Mouse (Mus musculus): ENCODE data around the gene Zfp11. TPM values are rescaled to one million over a fixed set of nuclear protein-coding genes. Genes with fewer than 3 reads are reported as not detected.
A peak's percentile ranks its signal among the peaks of the same experiment; 100 is the strongest.
"Not testable (repeated sequence)": the region's sequence is repeated elsewhere in the genome, so short reads cannot be mapped to it uniquely, and the experiment has no call there.

Zfp11 gene
- total RNA-seq, 1 experiment, result 1.6 TPM

DNA sequence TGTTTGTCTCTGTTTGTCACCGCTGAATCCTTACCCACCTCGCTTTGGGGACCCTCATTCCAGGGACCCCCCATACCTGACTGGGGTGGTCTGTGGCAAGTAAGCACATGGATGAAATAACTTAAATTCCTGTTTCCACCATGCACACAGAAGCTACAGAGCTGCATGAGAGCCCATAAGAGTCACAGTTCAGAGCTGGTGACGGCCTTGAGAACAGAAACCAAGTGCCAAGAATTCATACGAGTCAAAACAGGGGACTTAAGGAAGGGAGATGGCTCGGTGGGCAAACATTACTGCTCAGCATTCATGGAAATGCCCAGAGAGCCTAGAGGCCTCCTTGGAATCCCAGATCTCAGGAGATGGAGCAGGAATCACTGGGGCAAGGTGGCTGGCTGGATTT, 5.8 kb downstream of the Zfp11 start:
- Histone ChIP-seq H3K27ac (ENCODE audit: insufficient read depth, low read depth, low read length, poor library complexity, severe bottlenecking) (no peak overlapping the region), H3K4me1 (ENCODE audit: control insufficient read depth in 2 of 2, insufficient read depth in 2 of 2, low read length in 2 of 2, poor library complexity in 1 of 2) (peaks cover 0 to 3% of the 10 kb centered on the region in 2 experiments; a peak in 1 of 4 replicates), H3K4me3 (ENCODE audit: insufficient read depth in 1 of 2, low read depth in 1 of 2, low read length in 2 of 2, poor library complexity in 1 of 2, severe bottlenecking in 1 of 2) (no peak overlapping the region), H3K9me3 (ENCODE audit: control insufficient read depth, insufficient read depth, low read depth, low read length) (no peaks in the 10 kb centered on the region), H3K9ac (ENCODE audit: insufficient read depth, low read depth, low read length, poor library complexity, severe bottlenecking) (no peak overlapping the region), H3K36me3 (ENCODE audit: control insufficient read depth, insufficient read depth, low read length, poor library complexity, severe bottlenecking) (peaks cover 11% of the 10 kb centered on the region)
- TF ChIP-seq CHD2 (IDR thresholded peaks at IDR 0.05; ENCODE audit: low read depth, low read length) (no peak), ZNF384 (IDR thresholded peaks at IDR 0.05; ENCODE audit: low read depth, low read length) (no peak), ZC3H11A (IDR thresholded peaks at IDR 0.05; ENCODE audit: borderline replicate concordance, low read depth, low read length) (no peak), MAFK (IDR thresholded peaks at IDR 0.05; ENCODE audit: insufficient read depth, low read depth, low read length) (no peak), HCFC1 (IDR thresholded peaks at IDR 0.05; ENCODE audit: borderline replicate concordance, insufficient read depth, low read length) (no peak)
- in situ Hi-C loops (cut with MboI; ENCODE audit: low sequenced_read_pairs in 2 of 2, unreplicated experiment in 2 of 2), result no loop called here
- no peak for DNase-seq (ENCODE audit: low read depth, low spot score)

DNA sequence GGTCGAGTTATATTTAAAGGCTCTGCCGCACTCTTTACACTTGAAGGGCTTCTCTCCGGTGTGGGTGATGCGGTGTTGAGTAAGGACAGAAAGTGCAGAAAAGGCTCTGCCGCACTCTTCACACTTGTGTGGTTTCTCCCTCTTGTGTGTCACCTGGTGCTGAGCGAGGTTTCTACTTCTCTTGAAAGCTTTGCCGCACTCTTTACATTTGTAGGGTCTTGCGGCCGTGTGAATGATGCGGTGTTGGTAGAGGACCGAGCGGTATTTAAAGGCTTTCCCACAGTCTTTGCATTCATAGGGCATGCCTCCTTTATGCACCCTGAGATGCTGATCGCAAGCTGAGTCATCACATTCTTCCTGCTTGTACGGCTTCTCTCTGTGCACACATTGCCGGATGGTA, 12.0 kb downstream of the Zfp11 start:
- H3K27ac ChIP-seq (ENCODE audit: insufficient read depth, low read depth, low read length, poor library complexity, severe bottlenecking), result no peak overlapping the region
- H3K4me1 ChIP-seq (ENCODE audit: control insufficient read depth in 2 of 2, insufficient read depth in 2 of 2, low read length in 2 of 2, poor library complexity in 1 of 2), result no peaks in the 10 kb centered on the region
- H3K9me3 ChIP-seq (ENCODE audit: control insufficient read depth, insufficient read depth, low read depth, low read length), result peaks cover 12% of the 10 kb centered on the region; the same call in 1 of the 2 replicates
- TF ChIP-seq MAFK (IDR thresholded peaks at IDR 0.05; ENCODE audit: insufficient read depth, low read depth, low read length) (0 out of 2 replicates have a peak, but pooled peaks have one; percentile 22), ZC3H11A (IDR thresholded peaks at IDR 0.05; ENCODE audit: borderline replicate concordance, low read depth, low read length) (no peak)
- no peak overlapping the region for H3K9ac ChIP-seq (ENCODE audit: insufficient read depth, low read depth, low read length, poor library complexity, severe bottlenecking)
- H3K36me3 ChIP-seq (ENCODE audit: control insufficient read depth, insufficient read depth, low read length, poor library complexity, severe bottlenecking), result peaks cover 35% of the 10 kb centered on the region
- in situ Hi-C loops (cut with MboI; ENCODE audit: low sequenced_read_pairs in 2 of 2, unreplicated experiment in 2 of 2), result no loop called here
- no peak overlapping the region for H3K4me3 ChIP-seq (ENCODE audit: insufficient read depth in 1 of 2, low read depth in 1 of 2, low read length in 2 of 2, poor library complexity in 1 of 2, severe bottlenecking in 1 of 2)
- no peak for DNase-seq (ENCODE audit: low read depth, low spot score)

DNA sequence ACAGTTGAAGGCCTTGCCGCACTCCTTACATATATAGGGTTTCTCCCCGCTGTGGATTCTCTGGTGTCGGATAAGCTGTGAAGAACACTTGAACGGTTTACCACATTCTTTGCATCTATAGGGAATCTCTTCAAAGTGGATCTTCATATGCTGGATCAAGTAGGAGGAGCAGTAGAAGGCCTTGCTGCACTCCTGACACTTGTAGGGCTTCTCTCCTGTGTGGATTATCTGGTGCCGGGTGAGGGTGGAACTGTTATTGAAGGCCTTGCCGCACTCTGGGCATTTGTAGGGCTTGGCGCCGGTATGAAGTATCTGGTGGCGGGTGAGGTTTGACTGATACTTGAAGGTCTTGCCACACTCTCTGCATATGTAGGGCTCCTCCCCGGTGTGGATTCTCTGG, 12.9 kb downstream of the Zfp11 start:
- Histone ChIP-seq H3K4me1 (ENCODE audit: control insufficient read depth in 2 of 2, insufficient read depth in 2 of 2, low read length in 2 of 2, poor library complexity in 1 of 2) (no peaks in the 10 kb centered on the region), H3K27ac (ENCODE audit: insufficient read depth, low read depth, low read length, poor library complexity, severe bottlenecking) (no peak overlapping the region), H3K9ac (ENCODE audit: insufficient read depth, low read depth, low read length, poor library complexity, severe bottlenecking) (no peak overlapping the region), H3K4me3 (ENCODE audit: insufficient read depth in 1 of 2, low read depth in 1 of 2, low read length in 2 of 2, poor library complexity in 1 of 2, severe bottlenecking in 1 of 2) (no peak overlapping the region), H3K36me3 (ENCODE audit: control insufficient read depth, insufficient read depth, low read length, poor library complexity, severe bottlenecking) (peaks cover 35% of the 10 kb centered on the region), H3K9me3 (ENCODE audit: control insufficient read depth, insufficient read depth, low read depth, low read length) (peaks cover 12% of the 10 kb centered on the region; the same call in 1 of the 2 replicates)
- TF ChIP-seq ZNF384 (IDR thresholded peaks at IDR 0.05; ENCODE audit: low read depth, low read length) (no peak), MAFK (IDR thresholded peaks at IDR 0.05; ENCODE audit: insufficient read depth, low read depth, low read length) (no peak), ZC3H11A (IDR thresholded peaks at IDR 0.05; ENCODE audit: borderline replicate concordance, low read depth, low read length) (no peak), HCFC1 (IDR thresholded peaks at IDR 0.05; ENCODE audit: borderline replicate concordance, insufficient read depth, low read length) (no peak), CHD2 (IDR thresholded peaks at IDR 0.05; ENCODE audit: low read depth, low read length) (no peak)
- in situ Hi-C loops (cut with MboI; ENCODE audit: low sequenced_read_pairs in 2 of 2, unreplicated experiment in 2 of 2), result no loop called here
- DNase-seq (ENCODE audit: low read depth, low spot score), result no peak

DNA sequence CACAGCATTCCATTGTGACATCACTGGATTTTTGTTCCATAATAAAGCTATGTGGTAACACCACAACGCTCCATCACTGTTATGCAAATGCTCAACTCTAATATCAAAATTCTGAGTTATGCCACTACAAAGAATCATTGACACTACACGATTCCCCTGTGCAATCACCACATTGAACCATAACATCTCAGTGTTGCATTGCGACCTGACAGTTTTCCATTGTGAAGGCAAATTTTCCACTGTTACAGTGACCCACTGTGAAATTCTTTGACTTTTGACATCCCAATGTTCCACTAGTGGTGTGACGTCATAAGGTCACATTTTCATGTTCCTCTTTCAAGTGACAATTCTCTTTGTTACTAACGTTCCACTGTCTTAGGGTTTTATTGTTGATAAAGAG, 19.0 kb downstream of the Zfp11 start:
- no peaks in the 10 kb centered on the region; the same call in 1 of the 2 replicates for H3K36me3 ChIP-seq (ENCODE audit: control insufficient read depth, insufficient read depth, low read length, poor library complexity, severe bottlenecking)
- H3K4me1 ChIP-seq (ENCODE audit: control insufficient read depth in 2 of 2, insufficient read depth in 2 of 2, low read length in 2 of 2, poor library complexity in 1 of 2), result no peaks in the 10 kb centered on the region
- no peak overlapping the region for H3K27ac ChIP-seq (ENCODE audit: insufficient read depth, low read depth, low read length, poor library complexity, severe bottlenecking)
- DNase-seq (ENCODE audit: low read depth, low spot score), result no peak
- no peak for TF ChIP-seq CHD2 (IDR thresholded peaks at IDR 0.05; ENCODE audit: low read depth, low read length)
- no peak for TF ChIP-seq MAFK (IDR thresholded peaks at IDR 0.05; ENCODE audit: insufficient read depth, low read depth, low read length)
- TF ChIP-seq ZNF384 (IDR thresholded peaks at IDR 0.05; ENCODE audit: low read depth, low read length), result no peak
- no peak for TF ChIP-seq ZC3H11A (IDR thresholded peaks at IDR 0.05; ENCODE audit: borderline replicate concordance, low read depth, low read length)
- no peak for TF ChIP-seq HCFC1 (IDR thresholded peaks at IDR 0.05; ENCODE audit: borderline replicate concordance, insufficient read depth, low read length)
- no peak overlapping the region for H3K9ac ChIP-seq (ENCODE audit: insufficient read depth, low read depth, low read length, poor library complexity, severe bottlenecking)
- H3K4me3 ChIP-seq (ENCODE audit: insufficient read depth in 1 of 2, low read depth in 1 of 2, low read length in 2 of 2, poor library complexity in 1 of 2, severe bottlenecking in 1 of 2), result no peak overlapping the region
- in situ Hi-C loops (cut with MboI; ENCODE audit: low sequenced_read_pairs in 2 of 2, unreplicated experiment in 2 of 2), result no loop called here
- 0 out of 2 replicates have a peak, but pooled peaks cover 2% of the 10 kb centered on the region for H3K9me3 ChIP-seq (ENCODE audit: control insufficient read depth, insufficient read depth, low read depth, low read length)

DNA sequence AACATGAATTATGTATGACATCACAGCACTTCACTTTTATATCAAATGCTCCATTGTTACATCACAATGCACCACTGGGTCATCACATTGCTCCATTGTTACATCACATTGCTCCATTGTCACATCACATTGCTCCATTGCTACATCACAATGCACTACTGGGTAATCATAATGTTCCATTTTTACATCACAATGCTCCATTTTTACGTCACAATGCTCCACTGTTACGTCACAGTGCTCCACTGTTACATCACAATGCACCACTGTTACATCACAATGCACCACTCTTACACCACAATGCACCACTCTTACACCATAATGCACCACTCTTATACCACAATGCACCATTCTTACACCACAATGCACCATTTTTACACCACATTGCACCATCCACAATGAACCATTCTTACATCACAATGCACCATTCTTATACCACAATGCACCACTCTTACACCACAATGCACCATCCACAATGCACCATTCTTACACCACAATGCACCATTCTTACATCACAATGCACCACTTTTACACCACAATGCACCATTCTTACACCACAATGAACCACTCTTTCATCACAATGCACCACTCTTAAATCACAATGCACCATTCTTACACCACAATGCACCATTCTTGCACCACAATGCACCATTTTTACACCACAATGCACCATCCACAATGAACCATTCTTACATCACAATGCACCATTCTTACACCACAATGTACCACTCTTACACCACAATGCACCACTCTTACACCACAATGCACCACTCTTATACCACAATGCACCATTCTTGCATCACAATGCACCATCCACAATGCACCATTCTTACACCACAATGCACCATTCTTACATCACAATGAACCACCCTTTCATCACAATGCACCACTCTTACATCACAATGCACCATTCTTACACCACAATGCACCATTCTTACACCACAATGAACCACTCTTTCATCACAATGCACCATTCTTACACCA, 37.3 kb downstream of the Zfp11 start:
- H3K27ac ChIP-seq (ENCODE audit: insufficient read depth, low read depth, low read length, poor library complexity, severe bottlenecking); H3K9ac ChIP-seq (ENCODE audit: insufficient read depth, low read depth, low read length, poor library complexity, severe bottlenecking); H3K9me3 ChIP-seq (ENCODE audit: control insufficient read depth, insufficient read depth, low read depth, low read length); H3K36me3 ChIP-seq (ENCODE audit: control insufficient read depth, insufficient read depth, low read length, poor library complexity, severe bottlenecking); DNase-seq (ENCODE audit: low read depth, low spot score); in situ Hi-C loops (cut with MboI; ENCODE audit: low sequenced_read_pairs in 2 of 2, unreplicated experiment in 2 of 2); H3K4me3 ChIP-seq (ENCODE audit: insufficient read depth in 1 of 2, low read depth in 1 of 2, low read length in 2 of 2, poor library complexity in 1 of 2, severe bottlenecking in 1 of 2); H3K4me1 ChIP-seq (ENCODE audit: control insufficient read depth in 2 of 2, insufficient read depth in 2 of 2, low read length in 2 of 2, poor library complexity in 1 of 2): not testable (repeated sequence)

DNA sequence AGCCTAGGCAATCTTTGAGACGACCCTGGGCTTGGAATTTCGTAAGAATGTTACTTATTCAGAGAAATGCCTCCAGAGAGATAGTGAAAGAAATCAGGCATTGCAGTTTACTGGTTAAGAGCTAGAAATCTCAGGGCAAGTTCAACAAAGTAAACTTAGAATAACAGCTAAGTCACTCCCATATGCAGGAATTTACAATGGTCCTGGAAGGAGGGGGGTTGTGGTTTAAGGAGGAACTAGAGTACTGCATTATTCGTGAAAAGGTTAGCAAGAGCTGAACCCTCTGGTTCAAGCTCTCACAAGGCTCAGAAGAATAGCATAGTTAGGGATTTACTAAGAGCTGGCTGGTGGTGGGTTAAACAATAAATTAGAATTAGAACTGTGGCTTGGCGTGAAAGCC, 43.3 kb downstream of the Zfp11 start:
- in situ Hi-C loops (cut with MboI; ENCODE audit: low sequenced_read_pairs in 2 of 2, unreplicated experiment in 2 of 2); H3K9me3 ChIP-seq (ENCODE audit: control insufficient read depth, insufficient read depth, low read depth, low read length); H3K4me1 ChIP-seq (ENCODE audit: control insufficient read depth in 2 of 2, insufficient read depth in 2 of 2, low read length in 2 of 2, poor library complexity in 1 of 2); H3K9ac ChIP-seq (ENCODE audit: insufficient read depth, low read depth, low read length, poor library complexity, severe bottlenecking); H3K4me3 ChIP-seq (ENCODE audit: insufficient read depth in 1 of 2, low read depth in 1 of 2, low read length in 2 of 2, poor library complexity in 1 of 2, severe bottlenecking in 1 of 2); DNase-seq (ENCODE audit: low read depth, low spot score); H3K27ac ChIP-seq (ENCODE audit: insufficient read depth, low read depth, low read length, poor library complexity, severe bottlenecking); H3K36me3 ChIP-seq (ENCODE audit: control insufficient read depth, insufficient read depth, low read length, poor library complexity, severe bottlenecking): not testable (repeated sequence)
